Mouse (Mus musculus) myocyte (in vitro differentiated cells): ENCODE measurements around the gene Crat. TPM values are rescaled to one million over a fixed set of nuclear protein-coding genes. Genes with fewer than 3 reads are reported as not detected.
A peak's percentile ranks its signal among the peaks of the same experiment; 100 is the strongest.
"Not testable (repeated sequence)": the region's sequence is repeated elsewhere in the genome, so short reads cannot be mapped to it uniquely, and the experiment has no call there.

ENCODE experiments used
- H3K27me3 ChIP-seq: one replicate; pipeline ENCODE4 v1.6.1; 2011; ENCODE audit not compliant: control insufficient read depth, insufficient read depth, insufficient read length
- H3K36me3 ChIP-seq: one replicate; pipeline ENCODE4 v1.6.1; 2011; ENCODE audit not compliant: control insufficient read depth, insufficient read depth
- H3K4me2 ChIP-seq: one replicate; pipeline ENCODE4 v1.6.1; 2011; ENCODE audit warnings: low read depth, control low read depth
- H3K4me3 ChIP-seq: one replicate; pipeline ENCODE4 v1.5.1; 2011; ENCODE audit warnings: mild to moderate bottlenecking, control low read depth, moderate library complexity
- H3K79me2 ChIP-seq: one replicate; pipeline ENCODE4 v1.6.1; 2011; ENCODE audit not compliant: control insufficient read depth, insufficient read depth
- H3ac ChIP-seq: one replicate; pipeline ENCODE4 v1.6.1; 2011; ENCODE audit not compliant: control insufficient read depth, insufficient read length
- CEBPB ChIP-seq: IDR thresholded peaks from 2 replicates; pipeline ENCODE4 v1.6.1; 2011; ENCODE audit warnings: mild to moderate bottlenecking, moderate library complexity; ENCODE audit not compliant: poor library complexity, insufficient read depth, severe bottlenecking
- E2F4 ChIP-seq: IDR thresholded peaks from one replicate; pipeline ENCODE4 v1.6.1; 2011; ENCODE audit warnings: mild to moderate bottlenecking, control low read depth, moderate library complexity; ENCODE audit not compliant: insufficient read depth
- MAX ChIP-seq: IDR thresholded peaks from one replicate; pipeline ENCODE4 v1.6.1; 2011; ENCODE audit warnings: low read depth, mild to moderate bottlenecking, control low read depth
- MYOD1 ChIP-seq, 3 experiments: IDR thresholded peaks; one replicate each; pipeline ENCODE4 v1.6.1; 2011; ENCODE audit warnings: control low read depth in 2 of 3, low read depth in 2 of 3, mild to moderate bottlenecking in 2 of 3, moderate library complexity in 1 of 3; ENCODE audit not compliant: insufficient read length in 2 of 3, control insufficient read depth in 1 of 3
- MYOG ChIP-seq, 3 experiments: IDR thresholded peaks; one replicate each; pipeline ENCODE4 v1.6.1; 2011; ENCODE audit warnings: control low read depth in 2 of 3, low read depth in 2 of 3, mild to moderate bottlenecking in 2 of 3; ENCODE audit not compliant: insufficient read length in 2 of 3, control insufficient read depth in 1 of 3, insufficient read depth in 1 of 3
- POLR2A ChIP-seq: IDR thresholded peaks from one replicate; pipeline ENCODE4 v1.6.1; 2011; ENCODE audit warnings: low read depth, mild to moderate bottlenecking, control low read depth, moderate library complexity; ENCODE audit not compliant: insufficient read length
- POLR2AphosphoS2 ChIP-seq: IDR thresholded peaks from one replicate; pipeline ENCODE4 v1.6.1; 2011; ENCODE audit warnings: low read depth, control low read depth; ENCODE audit not compliant: insufficient read length
- REST ChIP-seq: IDR thresholded peaks from one replicate; pipeline ENCODE4 v1.6.1; 2011; ENCODE audit warnings: mild to moderate bottlenecking, control low read depth, moderate library complexity; ENCODE audit not compliant: insufficient read depth, insufficient read length
- SRF ChIP-seq: IDR thresholded peaks from one replicate; pipeline ENCODE4 v1.6.1; 2011; ENCODE audit warnings: low read depth; ENCODE audit not compliant: control insufficient read depth, insufficient read length
- TCF12 ChIP-seq: IDR thresholded peaks from one replicate; pipeline ENCODE4 v1.6.1; 2011; ENCODE audit warnings: mild to moderate bottlenecking, control low read depth; ENCODE audit not compliant: poor library complexity, insufficient read depth, severe bottlenecking
- TCF3 ChIP-seq: IDR thresholded peaks from one replicate; pipeline ENCODE4 v1.6.1; 2011; ENCODE audit warnings: low read depth, control low read depth; ENCODE audit not compliant: insufficient read length
- USF1 ChIP-seq: IDR thresholded peaks from one replicate; pipeline ENCODE4 v1.6.1; 2011; ENCODE audit warnings: low read depth, mild to moderate bottlenecking, control low read depth, moderate library complexity
- polyA plus RNA-seq: library from polyadenylated mRNA; unstranded; fragments of >200 nt; fragmentation: generic; extraction: Trizol; gene quantifications from one replicate; pipeline ENCODE4 v1.2.1, GENCODE M21; 2012; ENCODE audit warnings: missing spikeins

Gene Crat
- polyA plus RNA-seq, 1 experiment, result 42.2 TPM

DNA sequence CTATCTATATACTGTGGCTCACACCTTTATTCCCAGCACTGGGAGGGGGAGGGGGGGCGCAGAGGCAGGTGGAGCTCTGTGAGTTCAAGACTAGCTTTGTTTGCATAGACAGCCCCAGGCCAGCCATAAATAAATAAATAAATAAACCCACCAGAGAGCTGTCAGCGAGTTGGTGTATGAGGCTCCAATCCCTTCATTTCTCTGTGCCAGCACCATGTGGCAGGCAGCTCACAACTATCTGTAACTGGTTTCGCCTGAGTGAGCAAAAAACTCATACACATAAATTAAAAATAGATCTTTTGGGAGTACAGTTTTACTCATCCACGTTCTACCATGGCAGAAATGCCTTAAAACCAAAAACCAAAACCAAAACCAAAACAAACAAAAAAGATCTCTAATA, 5.8 kb upstream of the Crat start:
- Histone ChIP-seq H3K79me2 (peaks cover 86% of the 10 kb centered on the region), H3K4me2 (no peak overlapping the region), H3K36me3 (no peaks in the 10 kb centered on the region), H3K27me3 (no peaks in the 10 kb centered on the region), H3ac (no peak overlapping the region), H3K4me3 (no peak overlapping the region)
- TF ChIP-seq USF1 (no peak), MYOD1 (IDR thresholded peaks at IDR 0.05; ENCODE audit: control insufficient read depth in 1 of 3, insufficient read length in 2 of 3, low read depth in 2 of 3) (no peak), E2F4 (no peak), REST (no peak), POLR2A (no peak), SRF (no peak), POLR2AphosphoS2 (no peak), CEBPB (no peak), TCF12 (no peak), TCF3 (no peak), MAX (no peak), MYOG (IDR thresholded peaks at IDR 0.05; ENCODE audit: control insufficient read depth in 1 of 3, insufficient read depth in 1 of 3, insufficient read length in 2 of 3, low read depth in 2 of 3) (no peak)

DNA sequence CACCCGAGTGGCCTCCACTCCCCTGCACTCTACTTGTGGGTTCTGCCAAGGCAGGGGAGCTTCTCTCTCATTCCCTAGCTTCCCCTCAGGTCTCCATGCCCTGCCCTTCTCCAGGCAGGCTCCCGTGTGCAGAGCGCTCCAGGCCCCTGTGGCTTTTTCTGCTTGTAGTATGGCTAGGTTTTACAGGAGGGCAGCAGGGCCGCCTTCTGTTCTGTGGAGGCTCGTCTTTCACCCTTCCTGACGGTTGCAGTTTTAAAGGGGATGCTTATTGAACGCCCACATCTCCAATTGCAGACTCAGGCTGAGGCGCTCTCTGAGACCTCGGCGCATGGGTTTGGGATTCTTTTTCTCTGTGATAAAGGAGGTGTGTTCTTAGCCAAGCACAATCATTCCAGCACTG, 3.5 kb upstream of the Crat start:
- Histone ChIP-seq H3K4me3 (no peak overlapping the region), H3K79me2 (peaks cover 76% of the 10 kb centered on the region), H3ac (no peak overlapping the region), H3K27me3 (no peaks in the 10 kb centered on the region), H3K4me2 (peak overlapping the region; percentile 94), H3K36me3 (no peaks in the 10 kb centered on the region)
- no peak for TF ChIP-seq MYOD1 (IDR thresholded peaks at IDR 0.05; ENCODE audit: control insufficient read depth in 1 of 3, insufficient read length in 2 of 3, low read depth in 2 of 3)
- TF ChIP-seq TCF12, result no peak
- TF ChIP-seq USF1, result no peak
- no peak for TF ChIP-seq MAX
- no peak for TF ChIP-seq E2F4
- TF ChIP-seq MYOG (IDR thresholded peaks at IDR 0.05; ENCODE audit: control insufficient read depth in 1 of 3, insufficient read depth in 1 of 3, insufficient read length in 2 of 3, low read depth in 2 of 3), result no peak
- TF ChIP-seq POLR2AphosphoS2, result no peak
- TF ChIP-seq POLR2A, result no peak
- no peak for TF ChIP-seq SRF
- no peak for TF ChIP-seq TCF3

DNA sequence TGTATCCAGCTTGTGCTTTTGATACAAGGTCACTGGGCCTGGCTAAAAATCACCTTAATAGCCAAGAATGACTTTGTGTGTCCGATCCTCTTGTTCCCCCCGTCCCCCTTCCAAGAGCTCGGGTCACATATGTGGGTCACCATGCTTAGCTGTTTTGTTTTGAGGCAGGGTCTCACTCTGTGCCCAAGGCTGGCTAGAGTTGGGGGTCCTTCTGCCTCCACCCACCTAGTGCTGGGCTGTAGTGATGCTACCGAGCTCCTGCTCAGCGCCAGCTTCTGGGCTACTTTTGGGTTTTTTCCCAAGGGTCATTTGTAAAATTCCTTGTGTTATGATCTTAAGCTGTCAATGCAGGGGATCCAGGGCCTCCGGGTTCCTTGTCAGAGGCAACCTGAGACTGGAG, 2.6 kb upstream of the Crat start:
- Histone ChIP-seq H3ac (no peak overlapping the region), H3K36me3 (no peaks in the 10 kb centered on the region), H3K4me2 (peak overlapping the region; percentile 94), H3K79me2 (peaks cover 68% of the 10 kb centered on the region), H3K27me3 (no peaks in the 10 kb centered on the region), H3K4me3 (no peak overlapping the region)
- no peak for TF ChIP-seq SRF
- no peak for TF ChIP-seq MYOD1 (IDR thresholded peaks at IDR 0.05; ENCODE audit: control insufficient read depth in 1 of 3, insufficient read length in 2 of 3, low read depth in 2 of 3)
- no peak for TF ChIP-seq CEBPB
- TF ChIP-seq MAX, result no peak
- no peak for TF ChIP-seq POLR2AphosphoS2
- no peak for TF ChIP-seq REST
- no peak for TF ChIP-seq TCF12
- no peak for TF ChIP-seq MYOG (IDR thresholded peaks at IDR 0.05; ENCODE audit: control insufficient read depth in 1 of 3, insufficient read depth in 1 of 3, insufficient read length in 2 of 3, low read depth in 2 of 3)
- TF ChIP-seq POLR2A, result no peak
- TF ChIP-seq USF1, result no peak
- no peak for TF ChIP-seq E2F4
- no peak for TF ChIP-seq TCF3

DNA sequence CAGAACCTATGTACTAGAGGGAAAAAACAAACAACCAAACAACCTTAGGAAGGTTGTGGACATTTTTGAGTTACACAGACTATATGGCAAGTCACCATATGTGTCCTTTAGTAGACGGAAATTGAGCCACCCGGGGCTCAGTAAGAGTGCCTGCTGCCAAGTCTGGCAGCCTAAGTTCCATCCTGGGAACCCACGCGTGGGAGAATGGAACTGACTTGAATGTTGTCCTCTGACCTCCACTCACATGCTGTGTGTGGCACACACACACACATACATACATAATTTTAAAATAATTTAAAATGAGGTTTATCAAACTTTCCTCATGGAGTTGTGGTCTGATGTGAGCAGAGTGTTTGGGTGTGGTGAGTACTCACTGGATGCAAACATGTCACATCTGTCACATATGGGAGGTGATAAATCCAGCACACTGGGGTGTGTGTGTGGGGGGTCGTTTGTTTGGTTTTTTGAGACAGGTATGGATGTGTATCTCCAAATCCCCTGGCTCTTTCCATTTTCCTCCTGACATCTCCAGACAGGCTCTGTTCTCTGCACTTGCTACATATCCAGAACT, 2.1 kb upstream of the Crat start:
- H3K4me3 ChIP-seq, result peak overlapping the region; percentile 98
- peaks cover 62% of the 10 kb centered on the region for H3K79me2 ChIP-seq
- no peaks in the 10 kb centered on the region for H3K27me3 ChIP-seq
- H3ac ChIP-seq, result no peak overlapping the region
- no peak for TF ChIP-seq MYOD1 (IDR thresholded peaks at IDR 0.05; ENCODE audit: control insufficient read depth in 1 of 3, insufficient read length in 2 of 3, low read depth in 2 of 3)
- no peak for TF ChIP-seq E2F4
- TF ChIP-seq TCF3, result no peak
- no peak for TF ChIP-seq SRF
- no peak for TF ChIP-seq TCF12
- TF ChIP-seq MYOG (IDR thresholded peaks at IDR 0.05; ENCODE audit: control insufficient read depth in 1 of 3, insufficient read depth in 1 of 3, insufficient read length in 2 of 3, low read depth in 2 of 3), result no peak
- no peak for TF ChIP-seq REST
- no peak for TF ChIP-seq MAX
- no peak for TF ChIP-seq CEBPB
- no peak for TF ChIP-seq POLR2AphosphoS2
- no peak for TF ChIP-seq USF1
- TF ChIP-seq POLR2A, result no peak
- no peaks in the 10 kb centered on the region for H3K36me3 ChIP-seq
- peak overlapping the region; percentile 94 for H3K4me2 ChIP-seq

DNA sequence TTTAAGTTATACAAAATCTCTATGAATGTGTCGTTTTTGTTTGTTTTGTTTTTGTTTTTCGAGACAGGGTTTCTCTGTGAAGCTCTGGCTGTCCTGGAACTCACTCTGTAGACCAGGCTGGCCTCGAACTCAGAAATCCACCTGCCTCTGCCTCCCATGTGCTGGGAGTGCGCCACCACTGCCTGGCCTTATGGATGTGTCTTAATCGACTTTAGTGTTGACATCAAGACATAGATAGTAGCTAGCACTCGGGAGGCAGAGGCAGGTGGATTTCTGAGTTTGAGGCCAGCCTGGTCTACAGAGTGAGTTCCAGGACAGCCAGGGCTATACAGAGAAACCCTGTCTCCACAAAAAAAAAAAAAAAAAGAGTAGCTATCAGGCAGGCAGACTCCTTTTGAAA, 1.5 kb upstream of the Crat start:
- H3K27me3 ChIP-seq, H3ac ChIP-seq, H3K36me3 ChIP-seq: not testable (repeated sequence)
- peak overlapping the region; percentile 98 for H3K4me3 ChIP-seq
- H3K79me2 ChIP-seq, result peaks cover 57% of the 10 kb centered on the region
- peak overlapping the region; percentile 94 for H3K4me2 ChIP-seq
